Mouse (Mus musculus): ENCODE results near the gene Ell.
"Not testable (repeated sequence)": the region's sequence is repeated elsewhere in the genome, so short reads cannot be mapped to it uniquely, and the experiment has no call there.

Ell gene

GRCm38 (mm10) chr8:70570360-70570759 is 31.1 kb downstream of the Ell start:
- DNase-seq, result no peak

GRCm38 (mm10) chr8:70570990-70571389 is 31.7 kb downstream of the Ell start:
- no peak for DNase-seq

- no peak for DNase-seq
Measured at GRCm38 (mm10) chr8:70574302-70574701, 35.0 kb downstream of the Ell start.

DNA sequence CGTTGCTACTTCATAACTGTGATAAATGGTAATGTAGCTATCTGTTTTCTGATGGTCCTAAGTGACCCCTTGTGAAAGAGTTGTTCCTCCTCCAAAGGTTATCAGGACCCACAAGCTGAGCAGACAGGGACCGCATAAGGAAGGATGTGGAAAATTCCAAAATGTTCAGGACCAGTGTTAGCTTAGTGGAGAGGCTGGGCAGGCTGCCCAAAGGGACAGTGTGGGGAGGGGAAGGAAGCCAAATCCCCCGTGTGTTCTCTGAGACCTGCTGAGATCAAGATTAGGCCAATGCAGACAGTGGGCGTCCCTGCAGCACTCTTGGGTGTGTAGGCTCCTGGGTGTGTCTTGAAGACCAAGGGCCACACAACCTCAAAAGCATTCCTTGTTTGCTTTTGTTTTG is 35.7 kb downstream of the Ell start:
- peak; percentile 80 for DNase-seq

DNA sequence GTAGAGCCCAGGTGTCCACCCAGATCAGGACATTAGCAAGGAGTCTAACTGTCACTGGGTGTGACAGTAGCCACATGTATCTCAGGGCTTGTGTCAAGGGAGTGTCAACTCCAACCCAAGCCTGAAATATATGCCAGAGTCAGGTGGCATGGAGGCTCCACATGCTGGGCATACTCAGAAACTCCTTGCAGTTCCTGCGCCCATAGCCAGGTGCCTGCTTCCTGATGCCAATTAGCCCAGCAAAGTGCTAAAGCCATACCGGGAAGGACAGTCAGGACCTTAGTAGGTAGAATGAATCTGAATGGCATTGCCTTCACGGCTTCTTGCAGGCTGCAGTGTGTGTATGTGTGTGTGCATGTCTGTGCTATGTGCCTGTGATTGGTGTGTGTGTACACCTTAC is 38.0 kb downstream of the Ell start:
- DNase-seq, result no peak

DNA sequence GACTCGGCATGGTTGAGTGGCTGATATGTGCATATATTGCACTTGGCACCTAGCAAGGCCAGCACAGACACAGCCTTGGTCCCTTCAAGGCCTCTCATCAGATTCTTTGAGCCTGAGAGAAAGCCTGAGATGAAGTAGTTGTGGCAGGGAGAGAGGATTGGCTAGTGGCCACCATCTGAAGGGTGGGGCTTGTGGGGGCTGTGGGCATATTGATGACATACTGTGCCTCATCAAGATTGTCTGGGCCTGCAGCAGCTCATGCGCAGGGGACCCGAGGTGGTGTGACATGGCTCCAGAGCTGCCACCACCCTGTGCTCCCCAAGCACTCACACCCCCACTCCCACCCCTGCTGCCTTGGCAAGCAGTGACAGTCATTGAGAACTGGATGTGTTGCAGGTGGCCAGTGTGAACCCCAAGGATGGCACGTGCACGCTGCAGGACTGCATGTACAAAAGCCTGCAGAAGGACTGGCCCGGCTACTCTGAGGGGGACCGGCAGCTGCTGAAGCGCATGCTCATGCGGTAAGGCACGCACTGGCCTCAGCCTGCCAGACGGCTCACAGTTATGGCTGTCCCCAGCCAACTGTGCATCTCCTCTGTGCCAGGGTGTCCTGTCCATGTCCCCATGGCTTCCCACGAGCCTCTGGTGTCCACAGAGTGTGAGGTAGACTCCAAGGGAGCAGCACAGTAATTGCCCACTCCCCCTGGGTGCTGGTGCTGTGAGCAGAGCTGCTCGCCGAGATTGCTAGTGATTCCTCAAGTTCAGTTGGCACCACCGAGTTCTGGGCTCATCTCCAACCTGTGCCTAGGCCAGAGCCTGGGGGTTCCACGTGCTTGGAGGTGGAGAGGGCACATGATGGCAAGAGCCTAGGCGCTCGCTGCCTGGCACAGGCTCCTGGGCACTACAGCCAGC is 44.5 kb downstream of the Ell start:
- no peak for DNase-seq

DNA sequence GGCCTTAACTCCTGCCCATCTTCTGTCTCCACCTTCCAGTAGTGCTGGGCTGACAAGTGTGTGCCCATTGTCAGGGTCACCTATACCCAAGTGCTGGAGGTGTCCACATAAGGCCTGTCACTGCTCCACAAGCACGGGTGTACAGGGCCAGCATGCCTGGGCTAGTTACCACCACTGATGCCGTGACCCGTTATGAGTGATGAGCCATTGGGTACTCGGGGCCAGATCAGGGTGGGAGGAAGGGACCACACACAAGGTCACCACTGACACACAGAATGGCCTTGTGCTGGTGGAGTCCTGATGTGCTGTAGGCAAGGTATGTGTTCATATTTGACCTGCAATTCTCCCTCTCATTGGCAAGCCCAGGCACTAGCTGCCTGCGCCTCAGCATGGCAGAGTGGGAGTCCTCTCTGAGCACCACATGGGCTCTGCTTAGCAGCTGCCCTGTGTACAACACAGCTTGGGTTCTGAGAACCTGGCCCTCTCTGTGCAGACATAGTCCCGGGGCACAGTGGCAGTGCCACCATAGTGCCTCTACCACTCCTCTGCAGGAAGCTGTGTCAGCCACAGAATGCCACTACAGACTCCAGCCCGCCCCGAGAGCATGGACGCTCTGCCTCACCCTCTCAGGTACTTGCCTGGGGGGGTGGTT is 45.5 kb downstream of the Ell start:
- no peak for DNase-seq

DNA sequence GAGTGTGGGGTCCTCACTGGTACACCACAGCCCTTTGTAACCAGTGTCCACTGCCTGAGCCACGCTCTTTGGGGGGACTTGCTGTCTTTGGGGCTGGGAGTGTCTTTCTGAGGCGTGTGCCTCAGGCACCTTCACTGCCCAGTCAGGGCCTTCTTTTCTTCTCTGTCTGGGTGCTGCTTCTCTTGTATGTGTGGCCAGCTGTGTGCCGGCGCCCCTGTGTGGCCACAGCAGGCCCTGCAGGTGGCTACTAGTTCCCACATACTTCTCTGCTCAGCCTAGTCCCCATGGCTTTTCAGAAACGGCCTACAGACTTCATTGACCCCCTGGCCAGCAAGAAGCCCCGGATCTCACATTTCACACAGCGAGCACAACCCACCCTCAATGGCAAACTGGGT is 46.0 kb downstream of the Ell start:
- DNase-seq, result peak; percentile 77

GRCm38 (mm10) chr8:70587955-70588354 is 48.7 kb downstream of the Ell start:
- DNase-seq, result not testable (repeated sequence)

DNA sequence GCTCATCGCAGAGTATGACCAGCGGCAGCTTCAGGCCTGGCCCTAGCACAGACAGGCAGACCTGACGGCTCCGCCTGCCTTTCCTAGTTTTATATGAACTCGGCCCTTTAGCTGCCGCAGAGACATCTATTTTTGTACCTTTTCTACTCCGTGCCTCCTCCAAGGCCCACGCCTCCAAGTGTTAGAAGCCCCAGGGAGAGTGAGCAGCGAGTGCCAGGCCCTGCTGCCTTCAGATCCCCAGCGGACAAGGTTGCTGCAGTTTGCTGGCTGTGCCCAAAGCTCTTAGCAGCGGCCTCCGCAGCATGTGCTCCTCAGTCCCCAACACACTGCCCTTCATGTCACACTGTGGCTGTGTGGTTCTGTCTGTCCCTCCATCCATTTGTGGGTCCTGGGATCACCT is 52.3 kb downstream of the Ell start:
- DNase-seq, result no peak

GRCm38 (mm10) chr8:70593173-70593572 is 53.9 kb downstream of the Ell start:
- no peak for DNase-seq

DNA sequence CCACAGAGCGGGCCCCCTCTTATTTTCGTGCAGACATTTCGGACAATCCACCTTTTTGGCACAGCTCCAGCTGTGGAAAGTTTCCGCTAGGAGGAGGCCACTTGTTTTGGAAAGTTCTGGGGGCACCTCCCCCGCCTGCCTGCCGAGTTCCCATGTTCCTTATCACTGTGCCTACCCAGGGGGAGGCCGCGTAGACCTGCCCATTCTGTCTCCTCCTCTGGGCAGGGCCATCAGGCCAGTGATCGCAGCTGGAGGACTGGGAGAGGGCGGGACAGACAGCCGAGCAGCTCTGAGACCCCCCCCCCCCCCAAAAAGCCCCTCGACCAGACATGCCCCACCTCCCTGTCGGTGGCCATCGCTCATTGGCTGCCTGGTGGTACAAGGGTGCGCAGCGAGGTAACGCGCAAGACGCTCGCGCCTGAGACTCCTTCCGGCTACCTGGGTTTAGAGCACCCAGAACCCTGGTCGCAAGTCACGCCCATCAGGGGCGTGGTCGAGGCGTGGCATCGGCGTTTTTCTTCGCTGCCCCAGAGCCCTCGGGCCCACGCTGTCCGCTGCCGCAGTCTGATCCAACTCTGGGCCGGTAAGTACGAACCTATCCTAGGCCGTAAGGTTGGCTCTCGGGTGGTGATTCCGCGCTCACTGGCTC is 54.8 kb downstream of the Ell start, which contains the start of gene Isyna1:
Isyna1 (plus strand) TSS at position 413 of the 649 bp plus-strand sequence.
- peak; percentile 87 for DNase-seq

DNA sequence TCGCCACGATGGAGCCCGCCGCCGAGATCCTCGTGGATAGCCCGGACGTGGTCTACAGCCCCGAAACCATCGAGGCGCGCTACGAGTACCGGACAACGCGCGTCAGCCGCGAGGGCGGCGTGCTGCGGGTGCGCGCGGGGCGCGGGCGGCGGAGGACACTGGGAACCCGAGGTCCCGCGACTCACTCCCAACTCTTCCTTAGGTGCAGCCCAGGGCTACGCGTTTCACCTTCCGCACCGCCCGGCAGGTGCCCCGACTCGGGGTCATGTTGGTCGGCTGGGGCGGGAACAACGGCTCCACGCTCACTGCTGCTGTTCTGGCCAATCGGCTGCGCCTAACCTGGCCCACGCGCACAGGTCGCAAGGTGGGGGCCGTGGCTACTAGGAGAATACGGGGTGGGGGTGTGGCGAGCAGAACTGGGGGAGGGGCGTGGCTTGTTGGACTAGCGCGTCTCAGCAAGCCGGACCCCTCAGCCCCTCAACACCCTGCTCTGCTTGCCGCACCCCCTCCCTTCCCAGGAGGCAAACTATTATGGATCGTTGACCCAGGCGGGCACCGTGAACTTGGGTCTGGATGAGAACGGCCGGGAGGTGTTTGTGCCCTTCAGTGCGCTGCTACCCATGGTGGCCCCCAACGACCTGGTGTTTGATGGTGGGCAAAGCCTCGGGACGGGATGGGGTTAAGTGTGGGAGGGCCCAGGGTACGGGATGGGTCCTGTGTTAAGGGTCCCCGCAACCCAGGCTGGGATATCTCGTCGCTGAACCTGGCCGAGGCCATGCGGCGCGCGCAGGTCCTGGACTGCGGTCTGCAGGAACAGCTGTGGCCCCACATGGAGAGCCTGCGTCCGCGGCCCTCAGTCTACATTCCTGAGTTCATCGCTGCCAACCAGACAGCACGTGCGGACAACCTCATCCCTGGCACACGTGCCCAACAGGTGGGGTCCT is 55.6 kb downstream of the Ell start:
- peak; percentile 49 for DNase-seq

DNA sequence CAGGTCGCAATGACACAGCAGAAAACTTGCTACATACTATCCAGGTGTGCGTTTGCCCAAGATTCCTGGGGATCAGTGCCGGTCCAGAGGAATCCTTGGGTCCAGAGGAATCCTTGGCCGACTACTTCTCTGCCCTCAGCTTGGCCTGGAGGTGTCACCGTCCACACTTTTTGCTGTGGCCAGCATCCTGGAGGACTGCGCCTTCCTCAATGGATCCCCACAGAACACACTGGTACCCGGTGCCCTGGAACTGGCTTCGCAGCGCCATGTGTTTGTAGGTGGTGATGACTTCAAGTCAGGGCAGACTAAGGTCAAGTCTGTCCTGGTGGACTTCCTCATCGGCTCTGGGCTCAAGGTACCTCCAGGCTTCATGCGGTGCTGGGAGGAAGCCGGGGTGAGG is 56.6 kb downstream of the Ell start:
- DNase-seq, result no peak

DNA sequence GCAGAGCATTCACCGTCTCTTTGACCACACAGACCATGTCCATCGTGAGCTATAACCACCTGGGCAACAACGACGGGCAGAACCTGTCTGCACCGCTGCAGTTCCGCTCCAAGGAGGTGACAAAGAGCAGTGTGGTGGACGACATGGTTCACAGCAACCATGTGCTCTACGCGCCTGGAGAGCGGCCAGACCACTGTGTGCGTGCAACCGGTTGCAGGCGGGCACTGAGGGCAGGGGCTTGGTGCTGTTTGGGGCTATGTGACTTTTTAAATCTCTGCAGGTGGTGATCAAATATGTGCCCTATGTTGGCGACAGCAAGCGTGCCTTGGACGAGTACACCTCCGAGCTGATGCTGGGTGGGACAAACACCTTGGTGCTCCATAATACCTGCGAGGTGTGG is 57.0 kb downstream of the Ell start:
- no peak for DNase-seq

- no peak for DNase-seq
Measured at GRCm38 (mm10) chr8:70596775-70597416, 57.6 kb downstream of the Ell start.

DNA sequence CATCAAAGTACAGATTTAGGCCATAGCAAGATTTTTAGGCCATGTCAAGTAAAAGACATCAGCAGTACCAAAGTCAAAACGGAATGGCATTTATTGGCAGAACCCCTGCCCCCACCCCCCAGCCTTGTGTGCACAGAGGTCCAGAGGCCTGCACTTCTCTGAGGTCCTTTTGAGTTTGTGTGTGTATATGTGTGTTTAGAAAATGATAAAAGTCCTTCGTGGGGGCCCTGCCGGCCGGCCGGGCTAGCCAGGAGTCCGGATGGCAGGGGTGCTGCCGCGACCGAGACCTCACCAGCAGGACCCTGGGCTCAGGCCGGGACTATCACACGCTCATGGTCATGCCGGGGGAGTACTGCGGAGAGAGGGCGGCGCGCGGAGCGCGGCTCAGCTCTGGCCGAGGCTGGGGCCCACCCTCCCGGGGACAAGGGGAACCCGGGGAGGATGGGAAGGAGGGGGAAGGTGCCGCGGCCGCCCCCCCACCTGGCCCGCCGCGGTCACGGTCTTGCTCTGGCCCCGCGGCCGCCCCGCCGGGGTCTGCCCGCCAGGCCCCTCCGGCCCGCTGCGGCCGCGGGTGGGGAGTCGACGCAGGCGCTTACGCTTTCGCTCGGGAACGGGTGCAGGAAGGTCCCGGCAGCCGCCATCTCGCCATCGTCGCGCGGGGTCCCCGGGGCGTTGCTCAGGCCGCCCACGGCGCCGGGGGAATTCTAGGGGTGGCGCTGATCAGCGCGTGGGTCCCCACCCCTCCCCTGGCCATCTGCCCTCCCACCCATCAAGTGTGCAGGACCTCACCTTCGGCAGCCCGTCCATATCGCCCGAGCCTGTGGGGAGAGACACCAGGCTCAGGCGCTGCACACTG is 58.4 kb downstream of the Ell start:
- no peak for DNase-seq

DNA sequence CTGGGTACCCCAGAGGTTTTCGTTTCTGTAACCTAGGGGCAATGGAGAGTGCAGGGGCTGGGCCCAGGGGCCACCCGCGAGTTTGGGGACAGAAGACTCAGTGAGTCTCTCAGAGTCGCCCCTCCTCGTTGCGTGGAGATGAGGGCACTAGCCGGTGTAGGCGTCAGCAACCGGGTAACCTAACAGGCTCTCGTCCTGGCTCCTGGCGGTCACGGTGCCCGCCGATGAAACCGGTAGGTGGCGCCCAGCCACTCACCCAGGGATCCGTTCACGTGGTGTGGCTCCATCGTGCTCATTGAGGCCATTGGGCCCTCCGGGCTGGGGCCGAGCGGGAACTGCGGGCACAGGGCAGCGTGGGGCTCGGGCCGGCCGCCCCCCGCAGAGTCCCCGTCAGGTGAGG is 59.0 kb downstream of the Ell start:
- peak; percentile 90 for DNase-seq

DNA sequence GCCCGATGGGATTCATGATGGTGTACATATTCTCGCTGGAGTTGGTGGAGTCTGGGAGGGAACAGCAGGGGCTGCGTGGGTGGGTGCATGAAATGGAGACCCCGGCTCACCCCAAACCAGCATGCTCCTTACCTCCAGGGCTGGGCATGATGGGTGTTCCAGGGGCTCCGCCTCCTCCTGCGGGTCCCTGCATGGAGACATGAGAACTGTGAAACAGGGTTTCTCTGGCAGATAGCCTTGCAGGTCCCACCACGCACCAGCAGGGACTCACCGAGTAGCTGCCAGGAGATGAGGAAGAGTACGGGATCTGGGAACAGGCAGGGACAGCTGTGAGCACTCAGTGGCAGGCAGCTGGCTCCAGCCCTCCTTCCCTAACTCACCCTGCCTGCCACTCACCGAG is 59.5 kb downstream of the Ell start:
- DNase-seq, result no peak

DNA sequence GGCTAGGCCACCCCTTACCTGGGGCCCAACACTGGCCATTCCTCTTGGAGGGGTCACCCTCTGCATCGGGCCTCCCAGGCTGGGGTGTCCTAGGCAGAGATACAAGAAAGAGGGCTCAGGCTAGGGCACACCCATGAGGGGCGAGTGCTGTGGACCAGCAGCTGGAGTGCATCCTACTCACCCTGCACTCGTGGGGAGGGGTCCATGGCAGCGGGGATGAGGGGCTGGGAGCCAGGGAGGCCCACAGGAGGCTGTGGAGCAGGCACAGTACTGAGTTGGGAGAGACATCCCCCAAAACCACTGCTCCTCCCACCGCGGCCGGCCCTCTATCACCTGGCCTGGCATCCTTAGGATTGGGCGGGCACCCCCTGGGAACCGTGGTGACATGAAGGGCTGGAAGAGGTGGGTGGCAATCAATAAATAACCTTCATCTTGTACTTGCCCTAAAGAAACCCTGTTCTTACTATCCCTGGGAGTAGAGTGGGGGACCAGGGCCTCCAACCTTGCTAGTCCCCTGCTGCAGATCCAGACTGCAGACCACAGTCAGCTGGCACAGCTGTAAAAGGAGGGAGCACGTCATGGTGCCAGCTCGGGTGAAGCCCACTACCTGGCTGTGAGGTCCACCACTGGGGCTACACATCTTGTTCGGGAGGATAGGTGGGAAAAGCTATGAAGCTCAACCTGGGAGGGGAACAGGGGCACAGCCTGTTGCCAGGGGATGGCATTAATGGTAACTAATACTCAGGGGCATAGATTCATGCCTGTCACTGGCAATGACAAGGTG is 60.4 kb downstream of the Ell start:
- DNase-seq, result no peak

All from kidney, adult 9 months (tissue).